9 mouse cellular contexts compared by ENCODE assay signal in the genomic region with DNA sequence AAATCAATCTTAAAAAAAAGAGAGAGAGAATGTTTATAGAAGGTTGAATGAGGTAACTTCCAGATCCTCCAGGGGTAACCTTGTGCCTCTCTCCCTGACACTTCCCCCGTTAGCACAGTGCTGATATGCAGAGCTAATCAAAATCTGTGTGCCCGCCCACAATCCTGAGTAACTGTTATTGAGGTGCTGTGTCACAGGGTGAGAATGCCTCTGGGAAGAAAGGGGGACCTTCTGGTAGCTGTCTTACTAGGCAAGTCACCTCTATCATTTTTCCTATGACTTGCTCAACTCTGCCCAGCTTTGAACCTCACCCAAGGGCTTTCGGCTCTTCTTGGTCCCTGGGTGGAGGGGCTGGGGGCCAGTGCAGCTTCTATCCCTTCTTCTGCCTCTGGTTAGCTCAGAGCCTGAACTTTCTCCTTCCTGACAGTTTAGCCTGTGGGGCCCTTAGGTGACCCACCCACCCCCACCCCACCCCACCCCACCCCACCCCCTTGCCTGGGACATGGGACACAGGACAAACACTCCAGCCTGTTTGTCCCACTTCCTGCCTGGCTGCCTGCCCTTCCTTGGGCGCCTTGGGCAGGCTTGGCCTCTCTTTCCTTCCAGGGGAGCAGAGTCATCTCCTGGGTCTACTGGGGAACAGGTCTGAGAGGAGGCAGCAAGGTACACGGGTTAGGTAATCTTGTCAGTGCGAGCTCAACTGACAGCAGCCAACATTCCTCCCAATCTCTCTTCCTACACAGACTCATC. TPM values are rescaled to one million over a fixed set of nuclear protein-coding genes. Genes with fewer than 3 reads are reported as not detected.
A peak's percentile ranks its signal among the peaks of the same experiment; 100 is the strongest.
DNase-seq lines count a peak whose midpoint lies in the region; ATAC-seq and TF ChIP-seq lines count a peak whose summit lies in the region.
"Had no signal": no experiment of that assay in that cellular context is flagged by ENCODE, and none has a peak within 500 bp of the region (broad histone marks: within the 10 kb centered on the region; RNA-seq: fewer than 3 reads in every experiment).

No protein-coding gene starts in this region.

- intact Hi-C loops in left cerebral cortex, adult 2 months (cut with DNase I) = loop anchor here (2.0 kb wide), 1 partner anchor 13 kb away; a partner anchor contains a TSS

- H3K36me3 ChIP-seq in heart, embryonic 11.5 days (ENCODE audit: control insufficient read depth, insufficient read depth, low read length) = peaks cover 23% of the 10 kb centered on the region
- H3K36me3 ChIP-seq in liver, embryonic 16.5 days (ENCODE audit: control insufficient read depth, insufficient read depth) = peaks cover 6% of the 10 kb centered on the region; the same call in 1 of the 2 replicates
- peaks cover 26% of the 10 kb centered on the region for H3K36me3 ChIP-seq in stomach, embryonic 15.5 days

- no peaks in the 10 kb centered on the region for H3K9me3 ChIP-seq in heart, embryonic 11.5 days (replicated peaks; ENCODE audit: control insufficient read depth, low read length)
- H3K9me3 ChIP-seq in liver, embryonic 16.5 days (replicated peaks; ENCODE audit: control insufficient read depth, low read length) = no peaks in the 10 kb centered on the region
- H3K9me3 ChIP-seq in stomach, embryonic 15.5 days = no peaks in the 10 kb centered on the region
- H3K9me3 ChIP-seq: embryonic facial prominence, embryonic 13.5 days had no signal

- no peaks in the 10 kb centered on the region for H3K27me3 ChIP-seq in heart, embryonic 11.5 days (ENCODE audit: control insufficient read depth, insufficient read depth, low read length)
- H3K27me3 ChIP-seq in liver, embryonic 16.5 days (ENCODE audit: control insufficient read depth, insufficient read depth, low read depth, low read length) = no peaks in the 10 kb centered on the region
- no peaks in the 10 kb centered on the region for H3K27me3 ChIP-seq in stomach, embryonic 15.5 days (replicated peaks)
- H3K27me3 ChIP-seq: embryonic facial prominence, embryonic 13.5 days had no signal

- H3K9ac ChIP-seq in heart, embryonic 11.5 days (ENCODE audit: low read depth, low read length) = no peak overlapping the region
- no peak overlapping the region for H3K9ac ChIP-seq in liver, embryonic 16.5 days (ENCODE audit: low read depth, low read length)
- no peak overlapping the region for H3K9ac ChIP-seq in stomach, embryonic 15.5 days
- H3K9ac ChIP-seq: embryonic facial prominence, embryonic 13.5 days had no signal

- ATAC-seq in heart, embryonic 11.5 days (replicated peaks; ENCODE audit: insufficient number of reproducible peaks, low FRiP score, low TSS enrichment) = no peak
- peak; percentile 69 for ATAC-seq in liver, embryonic 16.5 days (ENCODE audit: low read depth)
- ATAC-seq in stomach, embryonic 15.5 days (ENCODE audit: insufficient read depth, low FRiP score, low read depth) = peak; percentile 57

- no peak overlapping the region for H3K4me2 ChIP-seq in heart, embryonic 11.5 days
- no peak overlapping the region for H3K4me2 ChIP-seq in liver, embryonic 16.5 days (ENCODE audit: low read depth, low read length)
- no peak overlapping the region for H3K4me2 ChIP-seq in stomach, embryonic 15.5 days
- H3K4me2 ChIP-seq: embryonic facial prominence, embryonic 13.5 days had no signal

- H3K27ac ChIP-seq in heart, embryonic 11.5 days (ENCODE audit: low read depth, low read length) = peak overlapping the region; percentile 41
- no peak overlapping the region for H3K27ac ChIP-seq in liver, embryonic 16.5 days (ENCODE audit: low read length)
- H3K27ac ChIP-seq in stomach, embryonic 15.5 days = peak overlapping the region; percentile 66; the same call in 1 of the 2 replicates
- no peak overlapping the region for H3K27ac ChIP-seq in left cerebral cortex, adult 2 months

- WGBS in heart, embryonic 11.5 days (ENCODE audit: insufficient replicate concordance) = 51% methylated on average over 6 of the region's 6 CpGs
- 25% methylated on average over 6 of the region's 6 CpGs for WGBS in liver, embryonic 16.5 days (ENCODE audit: insufficient replicate concordance)
- 63% methylated on average over 6 of the region's 6 CpGs for WGBS in stomach, embryonic 15.5 days

- H3K4me3 ChIP-seq in heart, embryonic 11.5 days (ENCODE audit: low read depth, low read length) = no peak overlapping the region
- no peak overlapping the region for H3K4me3 ChIP-seq in liver, embryonic 16.5 days (ENCODE audit: low read depth, low read length)
- no peak overlapping the region for H3K4me3 ChIP-seq in stomach, embryonic 15.5 days (replicated peaks)
- no peak overlapping the region for H3K4me3 ChIP-seq in left cerebral cortex, adult 2 months
- H3K4me3 ChIP-seq: embryonic facial prominence, embryonic 13.5 days had no signal

- peak; percentile 64 to 73 for DNase-seq in kidney, postnatal 36 days
- no peak for DNase-seq in kidney, postnatal 14 days
- no peak for DNase-seq in ovary, postnatal 10 days (ENCODE audit: low spot score)
- no peak for DNase-seq in thymus, postnatal 0 days (ENCODE audit: low spot score)
- no peak for DNase-seq in left cerebral cortex, adult 2 months (ENCODE audit: extremely low spot score in 1 of 2, low spot score in 2 of 2)

- peaks cover 44% of the 10 kb centered on the region for H3K4me1 ChIP-seq in heart, embryonic 11.5 days (ENCODE audit: control insufficient read depth, insufficient read depth, low read length)
- peaks cover 20% of the 10 kb centered on the region for H3K4me1 ChIP-seq in liver, embryonic 16.5 days (ENCODE audit: control insufficient read depth, low read depth, low read length)
- H3K4me1 ChIP-seq in stomach, embryonic 15.5 days = peaks cover 41% of the 10 kb centered on the region

- no peak for TF ChIP-seq CTCF in left cerebral cortex, adult 2 months (IDR thresholded peaks at IDR 0.05)

RNA-seq across cellular contexts. Expression of a gene that starts 7.7 kb away (rescaled TPM):
- 2.8 and 3.1 TPM in 2 replicates for polyA plus RNA-seq in heart, embryonic 11.5 days (2014; fragmentation: Nextera tagmentation; extraction: Ambion mirVana)
- polyA plus RNA-seq in liver, embryonic 16.5 days (2015; fragmentation: Nextera tagmentation; extraction: Ambion mirVana) = 0.46 and 0.60 TPM in 2 replicates
- 2.5 and 3.0 TPM in 2 replicates for polyA plus RNA-seq in stomach, embryonic 15.5 days (2015; fragmentation: Nextera tagmentation; extraction: Ambion mirVana)
- polyA plus RNA-seq in thymus, postnatal 0 days (2015; fragmentation: Nextera tagmentation; extraction: Ambion mirVana) = 0.85 and 1.1 TPM in 2 replicates
- total RNA-seq in left cerebral cortex, adult 2 months (2021) = 1 to 10 TPM; 3.5 to 3.7 TPM

RNA-seq across cellular contexts. Expression of a gene that starts 8.6 kb away (rescaled TPM):
- polyA plus RNA-seq in heart, embryonic 11.5 days (2014; fragmentation: Nextera tagmentation; extraction: Ambion mirVana) = 1.5 and 2.1 TPM in 2 replicates
- polyA plus RNA-seq in liver, embryonic 16.5 days (2015; fragmentation: Nextera tagmentation; extraction: Ambion mirVana) = 0.13 TPM in 2 replicates
- polyA plus RNA-seq in stomach, embryonic 15.5 days (2015; fragmentation: Nextera tagmentation; extraction: Ambion mirVana) = 1.9 and 2.0 TPM in 2 replicates
- polyA plus RNA-seq in thymus, postnatal 0 days (2015; fragmentation: Nextera tagmentation; extraction: Ambion mirVana) = 0.48 and 0.60 TPM in 2 replicates
- 10 to 100 TPM; 41.9 to 42.5 TPM for total RNA-seq in left cerebral cortex, adult 2 months (2021)

RNA-seq across cellular contexts. Expression of a gene that starts 13.9 kb away (rescaled TPM):
- 83.5 and 88.7 TPM in 2 replicates for polyA plus RNA-seq in heart, embryonic 11.5 days (2014; fragmentation: Nextera tagmentation; extraction: Ambion mirVana)
- polyA plus RNA-seq in liver, embryonic 16.5 days (2015; fragmentation: Nextera tagmentation; extraction: Ambion mirVana) = 81.4 and 82.0 TPM in 2 replicates
- 131 and 132 TPM in 2 replicates for polyA plus RNA-seq in stomach, embryonic 15.5 days (2015; fragmentation: Nextera tagmentation; extraction: Ambion mirVana)
- 145 and 149 TPM in 2 replicates for polyA plus RNA-seq in thymus, postnatal 0 days (2015; fragmentation: Nextera tagmentation; extraction: Ambion mirVana)
- 10 to 100 TPM; 35.4 to 40.1 TPM for total RNA-seq in left cerebral cortex, adult 2 months (2021)

RNA-seq across cellular contexts. Expression of a gene that starts 14.0 kb away (rescaled TPM):
- 1.3 and 1.7 TPM in 2 replicates for polyA plus RNA-seq in heart, embryonic 11.5 days (2014; fragmentation: Nextera tagmentation; extraction: Ambion mirVana)
- polyA plus RNA-seq in liver, embryonic 16.5 days (2015; fragmentation: Nextera tagmentation; extraction: Ambion mirVana) = 11.1 and 12.5 TPM in 2 replicates
- polyA plus RNA-seq in stomach, embryonic 15.5 days (2015; fragmentation: Nextera tagmentation; extraction: Ambion mirVana) = 2.3 and 2.5 TPM in 2 replicates
- 2.1 and 4.3 TPM in 2 replicates for polyA plus RNA-seq in thymus, postnatal 0 days (2015; fragmentation: Nextera tagmentation; extraction: Ambion mirVana)
- 1 to 10 TPM; 6.6 to 6.8 TPM for total RNA-seq in left cerebral cortex, adult 2 months (2021)

RNA-seq across cellular contexts. Expression of a gene that starts 33.0 kb away (rescaled TPM):
- polyA plus RNA-seq in heart, embryonic 11.5 days (2014; fragmentation: Nextera tagmentation; extraction: Ambion mirVana) = 0.11 TPM in 1 of 2 replicates, not detected in the other
- polyA plus RNA-seq in liver, embryonic 16.5 days (2015; fragmentation: Nextera tagmentation; extraction: Ambion mirVana) = not detected in 2 replicates
- polyA plus RNA-seq in stomach, embryonic 15.5 days (2015; fragmentation: Nextera tagmentation; extraction: Ambion mirVana) = 0.21 and 0.30 TPM in 2 replicates
- 0.09 and 0.21 TPM in 2 replicates for polyA plus RNA-seq in thymus, postnatal 0 days (2015; fragmentation: Nextera tagmentation; extraction: Ambion mirVana)
- total RNA-seq in left cerebral cortex, adult 2 months (2021) = 1 to 10 TPM; 3.7 to 4.5 TPM

Comparison
In these comparisons a context has a peak if more than half of its experiments do, and no peak if none do; other contexts are left out.
1. DNase-seq: peak in kidney, postnatal 36 days (2 of 2); none in kidney, postnatal 14 days (single experiment), ovary, postnatal 10 days (single experiment), thymus, postnatal 0 days (single experiment) and left cerebral cortex, adult 2 months (0 of 2).
2. H3K27ac ChIP-seq: peak in heart, embryonic 11.5 days (single experiment) and stomach, embryonic 15.5 days (single experiment); none in liver, embryonic 16.5 days (single experiment) and left cerebral cortex, adult 2 months (single experiment).